Mouse (Mus musculus) midbrain, embryonic 11.5 days (tissue): Measurements from ENCODE around the gene Slc37a1. TPM values are rescaled to one million over a fixed set of nuclear protein-coding genes. Genes with fewer than 3 reads are reported as not detected.
A peak's percentile ranks its signal among the peaks of the same experiment; 100 is the strongest.

Experiments
- ATAC-seq: fragments of 200-750 bp; cut with Nextera tagmentation; 2 replicates; pipeline ENCODE4 v1.8.0; 2017; ENCODE audit warnings: moderate TSS enrichment, moderate library complexity; ENCODE audit not compliant: low FRiP score
- DNase-seq: peaks from one replicate; pipeline ENCODE4 v3.0.0; 2015; ENCODE audit warnings: low spot score; ENCODE audit errors: missing footprints
- H3K27ac ChIP-seq: fragments of 300-500 bp; sonication (generic); 2 replicates; pipeline ENCODE4 v1.5.1; 2014; ENCODE audit warnings: low read depth, low read length
- H3K27me3 ChIP-seq: fragments of 300-500 bp; sonication (generic); 2 replicates; pipeline ENCODE4 v1.6.1; 2014; ENCODE audit warnings: mild to moderate bottlenecking, low read length, moderate library complexity, mixed read lengths; ENCODE audit not compliant: control insufficient read depth, insufficient read depth
- H3K36me3 ChIP-seq: fragments of 300-500 bp; sonication (generic); 2 replicates; pipeline ENCODE4 v1.6.1; 2014; ENCODE audit warnings: mild to moderate bottlenecking, low read length, moderate library complexity, mixed read lengths; ENCODE audit not compliant: control insufficient read depth, insufficient read depth
- H3K4me1 ChIP-seq: fragments of 300-500 bp; sonication (generic); 2 replicates; pipeline ENCODE4 v1.6.1; 2014; ENCODE audit warnings: low read length; ENCODE audit not compliant: control insufficient read depth, insufficient read depth
- H3K4me2 ChIP-seq: fragments of 300-500 bp; sonication (generic); 2 replicates; pipeline ENCODE4 v1.6.1; 2014; ENCODE audit warnings: mild to moderate bottlenecking, moderate library complexity
- H3K4me3 ChIP-seq: fragments of 300-500 bp; sonication (generic); 2 replicates; pipeline ENCODE4 v1.5.1; 2014; ENCODE audit warnings: low read depth, low read length
- H3K9ac ChIP-seq: fragments of 300-500 bp; sonication (generic); 2 replicates; pipeline ENCODE4 v1.6.1; 2014; ENCODE audit warnings: low read length
- H3K9me3 ChIP-seq: fragments of 300-500 bp; sonication (generic); 2 replicates; pipeline ENCODE4 v1.6.1; 2016; ENCODE audit warnings: low read length; ENCODE audit not compliant: control insufficient read depth
- WGBS: fragments of 180-500 bp; shearing (Covaris S2); extraction: QIAGEN DNeasy Blood & Tissue Kit; methylation state at CpG from one replicate; pipeline ENCODE4 v1.1.7; 2014; 5-methylcytosine and 5-hydroxymethylcytosine counted together
- polyA plus RNA-seq: library from polyadenylated mRNA; unstranded; fragments of >200 nt; fragmentation: Nextera tagmentation; extraction: Ambion mirVana; gene quantifications from 2 replicates; pipeline ENCODE4 v1.2.1, GENCODE M21; 2014

Gene Slc37a1
- polyA plus RNA-seq, 1 experiment from 2014 or later = 5.8 TPM

- no peak for DNase-seq
- no peak overlapping the region for H3K4me3 ChIP-seq
These were observed 39.7 kb downstream of the Slc37a1 start for GRCm38 (mm10) chr17:31326220-31326852.

GRCm38 (mm10) chr17:31328466-31328865 lies 41.9 kb downstream of the Slc37a1 start:
- H3K27me3 ChIP-seq = no peaks in the 10 kb centered on the region
- no peak overlapping the region for H3K4me2 ChIP-seq
- H3K4me1 ChIP-seq = no peaks in the 10 kb centered on the region
- H3K9me3 ChIP-seq = no peaks in the 10 kb centered on the region
- H3K36me3 ChIP-seq = no peaks in the 10 kb centered on the region
- 76% methylated on average over 4 of the region's 4 CpGs for WGBS
- no peak overlapping the region for H3K27ac ChIP-seq
- DNase-seq = no peak
- ATAC-seq = no peak
- H3K4me3 ChIP-seq = no peak overlapping the region
- H3K9ac ChIP-seq = no peak overlapping the region

More at GRCm38 (mm10) chr17:31326220-31326852, 39.7 kb downstream of the Slc37a1 start:
- Histone ChIP-seq H3K27me3 (no peaks in the 10 kb centered on the region), H3K27ac (no peak overlapping the region), H3K4me1 (no peaks in the 10 kb centered on the region), H3K9ac (no peak overlapping the region), H3K36me3 (no peaks in the 10 kb centered on the region), H3K4me2 (no peak overlapping the region), H3K9me3 (no peaks in the 10 kb centered on the region)
- no peak for ATAC-seq
- 48% methylated on average over 9 of the region's 9 CpGs for WGBS

- ATAC-seq = no peak
- 46% methylated on average over 4 of the region's 4 CpGs for WGBS
- Histone ChIP-seq H3K27me3 (no peaks in the 10 kb centered on the region), H3K4me1 (no peaks in the 10 kb centered on the region), H3K9me3 (no peaks in the 10 kb centered on the region), H3K36me3 (no peaks in the 10 kb centered on the region), H3K27ac (no peak overlapping the region), H3K4me2 (no peak overlapping the region), H3K4me3 (no peak overlapping the region), H3K9ac (no peak overlapping the region)
- DNase-seq = peak; percentile 94
These were observed 44.0 kb downstream of the Slc37a1 start for GRCm38 (mm10) chr17:31330622-31331021.

GRCm38 (mm10) chr17:31331273-31331672 lies 44.7 kb downstream of the Slc37a1 start:
- WGBS = 89% methylated on average over 6 of the region's 6 CpGs
- no peak for ATAC-seq
- DNase-seq = no peak

GRCm38 (mm10) chr17:31331920-31332319 lies 45.3 kb downstream of the Slc37a1 start:
- Histone ChIP-seq H3K9ac (no peak overlapping the region), H3K4me3 (no peak overlapping the region), H3K4me2 (no peak overlapping the region)

More at GRCm38 (mm10) chr17:31331273-31331672, 44.7 kb downstream of the Slc37a1 start:
- Histone ChIP-seq H3K4me2 (no peak overlapping the region), H3K27ac (no peak overlapping the region), H3K4me1 (no peaks in the 10 kb centered on the region), H3K27me3 (no peaks in the 10 kb centered on the region), H3K36me3 (no peaks in the 10 kb centered on the region), H3K4me3 (no peak overlapping the region), H3K9ac (no peak overlapping the region), H3K9me3 (no peaks in the 10 kb centered on the region)

GRCm38 (mm10) chr17:31332333-31332732 lies 45.7 kb downstream of the Slc37a1 start:
- Histone ChIP-seq H3K9me3 (no peaks in the 10 kb centered on the region), H3K27me3 (no peaks in the 10 kb centered on the region), H3K4me2 (no peak overlapping the region), H3K4me1 (no peaks in the 10 kb centered on the region), H3K36me3 (no peaks in the 10 kb centered on the region), H3K27ac (no peak overlapping the region), H3K9ac (no peak overlapping the region), H3K4me3 (no peak overlapping the region)
- ATAC-seq (no peak), DNase-seq (no peak)
- WGBS = 56% methylated on average over 1 of the region's 1 CpGs

More at GRCm38 (mm10) chr17:31331920-31332319, 45.3 kb downstream of the Slc37a1 start:
- Histone ChIP-seq H3K36me3 (no peaks in the 10 kb centered on the region), H3K4me1 (no peaks in the 10 kb centered on the region), H3K27me3 (no peaks in the 10 kb centered on the region), H3K27ac (no peak overlapping the region), H3K9me3 (no peaks in the 10 kb centered on the region)
- ATAC-seq = no peak
- WGBS = 70% methylated on average over 3 of the region's 3 CpGs
- DNase-seq = no peak

- no peak overlapping the region for H3K4me2 ChIP-seq
- no peak overlapping the region for H3K27ac ChIP-seq
- WGBS = 91% methylated on average over 11 of the region's 11 CpGs
- no peaks in the 10 kb centered on the region for H3K9me3 ChIP-seq
- DNase-seq (no peak), ATAC-seq (no peak)
- no peaks in the 10 kb centered on the region for H3K4me1 ChIP-seq
- H3K27me3 ChIP-seq = no peaks in the 10 kb centered on the region
- H3K4me3 ChIP-seq = no peak overlapping the region
- H3K9ac ChIP-seq = no peak overlapping the region
- H3K36me3 ChIP-seq = no peaks in the 10 kb centered on the region
These were observed 48.1 kb downstream of the Slc37a1 start for GRCm38 (mm10) chr17:31334509-31335260.

- H3K27ac ChIP-seq = no peak overlapping the region
- H3K9me3 ChIP-seq = no peaks in the 10 kb centered on the region
- no peak overlapping the region for H3K4me3 ChIP-seq
- H3K36me3 ChIP-seq = no peaks in the 10 kb centered on the region
- no peaks in the 10 kb centered on the region for H3K4me1 ChIP-seq
- no peak overlapping the region for H3K9ac ChIP-seq
- ATAC-seq (no peak), DNase-seq (no peak)
- no peak overlapping the region for H3K4me2 ChIP-seq
- 83% methylated on average over 22 of the region's 22 CpGs for WGBS
- no peaks in the 10 kb centered on the region for H3K27me3 ChIP-seq
These were observed 48.9 kb downstream of the Slc37a1 start for GRCm38 (mm10) chr17:31335344-31336080.

- DNase-seq (no peak), ATAC-seq (no peak)
- H3K4me3 ChIP-seq = no peak overlapping the region
- no peak overlapping the region for H3K27ac ChIP-seq
- no peak overlapping the region for H3K4me2 ChIP-seq
- no peaks in the 10 kb centered on the region for H3K9me3 ChIP-seq
- H3K9ac ChIP-seq = no peak overlapping the region
- 0 out of 2 replicates have a peak, but pooled peaks cover 2% of the 10 kb centered on the region for H3K4me1 ChIP-seq
- no peaks in the 10 kb centered on the region for H3K27me3 ChIP-seq
- no peaks in the 10 kb centered on the region for H3K36me3 ChIP-seq
- 83% methylated on average over 2 of the region's 2 CpGs for WGBS
These were observed 53.2 kb downstream of the Slc37a1 start for GRCm38 (mm10) chr17:31339769-31340168.
